8 mouse cellular contexts compared by ENCODE assay signal in the genomic region with DNA sequence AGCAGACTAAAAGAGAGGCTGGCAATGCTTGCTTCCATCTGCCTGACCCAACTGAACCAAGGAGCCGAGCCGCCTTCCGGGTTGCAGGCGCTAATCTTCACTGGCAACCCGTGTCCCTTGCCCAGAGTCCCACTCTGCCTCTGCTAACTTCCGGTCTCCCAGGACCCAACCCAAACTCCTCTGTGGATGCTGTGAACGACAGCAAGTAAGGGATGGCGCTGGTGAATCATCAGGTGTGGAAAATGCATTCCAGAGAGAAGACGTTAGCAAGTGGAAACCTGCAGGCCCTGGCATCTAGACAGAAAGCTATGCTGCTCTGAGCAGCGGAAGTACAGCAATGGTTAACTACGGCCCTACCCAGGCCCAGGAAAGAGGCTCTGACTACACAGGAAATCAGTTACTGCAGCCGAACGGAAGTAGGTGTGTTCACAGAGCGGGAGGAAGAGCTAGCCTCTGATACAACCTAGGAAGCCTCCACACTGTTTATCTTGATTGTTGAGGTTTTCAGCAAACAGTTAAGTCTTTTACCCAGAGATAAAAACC. TPM values are rescaled to one million over a fixed set of nuclear protein-coding genes. Genes with fewer than 3 reads are reported as not detected.
DNase-seq lines count a peak whose midpoint lies in the region; ATAC-seq and TF ChIP-seq lines count a peak whose summit lies in the region.

No protein-coding gene starts in this region.

- DNase-seq in testis, postnatal 14 days (ENCODE audit: low spot score), result no peak
- DNase-seq in liver, embryonic 11.5 days (ENCODE audit: low spot score), result peak; percentile 55
- peak; percentile 32 to 34 for DNase-seq in monocyte, adult 2 months (ENCODE audit: low read depth in 1 of 2, low spot score in 2 of 2)
- DNase-seq in thymus, postnatal 4 days, result peak; percentile 78
- DNase-seq in left cerebral cortex, adult 11 months (ENCODE audit: low spot score), result no peak

- peak overlapping the region; percentile 43 for H3K4me2 ChIP-seq in forebrain, embryonic 12.5 days
- H3K4me2 ChIP-seq in hindbrain, embryonic 15.5 days, result peak overlapping the region; percentile 28; the same call in 1 of the 2 replicates
- H3K4me2 ChIP-seq in liver, embryonic 11.5 days, result peak overlapping the region; percentile 71

- peak; percentile 11; the same call in 1 of the 2 replicates for ATAC-seq in forebrain, embryonic 12.5 days (ENCODE audit: low FRiP score)
- no peak for ATAC-seq in hindbrain, embryonic 15.5 days (ENCODE audit: low FRiP score, low read depth)
- peak; percentile 85 for ATAC-seq in liver, embryonic 11.5 days (replicated peaks; ENCODE audit: low FRiP score)

- TF ChIP-seq POLR2A in testis, adult 2 months (IDR thresholded peaks at IDR 0.05; ENCODE audit: control insufficient read depth, low read depth, low read length), result no peak

- H3K9me3 ChIP-seq in forebrain, embryonic 12.5 days, result no peaks in the 10 kb centered on the region
- no peaks in the 10 kb centered on the region for H3K9me3 ChIP-seq in hindbrain, embryonic 15.5 days
- H3K9me3 ChIP-seq in liver, embryonic 11.5 days (ENCODE audit: control insufficient read depth, low read length), result no peaks in the 10 kb centered on the region

- WGBS in forebrain, embryonic 12.5 days, result 27% methylated on average over 14 of the region's 14 CpGs
- 43% methylated on average over 14 of the region's 14 CpGs for WGBS in hindbrain, embryonic 15.5 days
- 31% methylated on average over 14 of the region's 14 CpGs for WGBS in liver, embryonic 11.5 days

- H3K4me1 ChIP-seq in testis, adult 2 months (ENCODE audit: control insufficient read depth, insufficient read depth, low read length), result peaks cover 13% of the 10 kb centered on the region
- peaks cover 65% of the 10 kb centered on the region for H3K4me1 ChIP-seq in forebrain, embryonic 12.5 days
- H3K4me1 ChIP-seq in hindbrain, embryonic 15.5 days (replicated peaks), result peaks cover 46% of the 10 kb centered on the region
- H3K4me1 ChIP-seq in liver, embryonic 11.5 days (replicated peaks; ENCODE audit: control insufficient read depth, insufficient read depth, low read length), result peaks cover 63% of the 10 kb centered on the region

- TF ChIP-seq CTCF in testis, adult 2 months (IDR thresholded peaks at IDR 0.05; ENCODE audit: control insufficient read depth, insufficient read depth, insufficient replicate concordance, low read depth, low read length), result no peak

- no peak overlapping the region for H3K9ac ChIP-seq in forebrain, embryonic 12.5 days
- no peak overlapping the region; the same call in 1 of the 2 replicates for H3K9ac ChIP-seq in hindbrain, embryonic 15.5 days
- peak overlapping the region; percentile 64 for H3K9ac ChIP-seq in liver, embryonic 11.5 days (ENCODE audit: low read depth, low read length)

- H3K36me3 ChIP-seq in testis, adult 2 months (ENCODE audit: control insufficient read depth, insufficient read depth, low read length), result no peaks in the 10 kb centered on the region
- H3K36me3 ChIP-seq in forebrain, embryonic 12.5 days (replicated peaks), result no peaks in the 10 kb centered on the region; the same call in 1 of the 2 replicates
- no peaks in the 10 kb centered on the region for H3K36me3 ChIP-seq in hindbrain, embryonic 15.5 days
- no peaks in the 10 kb centered on the region for H3K36me3 ChIP-seq in liver, embryonic 11.5 days (ENCODE audit: control insufficient read depth, insufficient read depth, low read length)

- no peaks in the 10 kb centered on the region for H3K27me3 ChIP-seq in testis, adult 2 months (ENCODE audit: control insufficient read depth, insufficient read depth, low read length)
- H3K27me3 ChIP-seq in forebrain, embryonic 12.5 days, result no peaks in the 10 kb centered on the region
- H3K27me3 ChIP-seq in hindbrain, embryonic 15.5 days, result no peaks in the 10 kb centered on the region
- H3K27me3 ChIP-seq in liver, embryonic 11.5 days (replicated peaks; ENCODE audit: control insufficient read depth, insufficient read depth, low read length), result no peaks in the 10 kb centered on the region

- H3K27ac ChIP-seq in testis, adult 2 months (ENCODE audit: control insufficient read depth, insufficient read depth, low read depth, low read length), result no peak overlapping the region
- peak overlapping the region; percentile 96 for H3K27ac ChIP-seq in forebrain, embryonic 12.5 days
- H3K27ac ChIP-seq in hindbrain, embryonic 15.5 days (replicated peaks), result peak overlapping the region; percentile 68
- peak overlapping the region; percentile 94 for H3K27ac ChIP-seq in liver, embryonic 11.5 days (ENCODE audit: low read depth, low read length)

- H3K4me3 ChIP-seq in testis, adult 2 months (ENCODE audit: control insufficient read depth, low read depth, low read length), result peak overlapping the region; percentile 66
- H3K4me3 ChIP-seq in forebrain, embryonic 12.5 days (replicated peaks), result no peak overlapping the region
- no peak overlapping the region for H3K4me3 ChIP-seq in hindbrain, embryonic 15.5 days
- H3K4me3 ChIP-seq in liver, embryonic 11.5 days (ENCODE audit: low read depth, low read length), result peak overlapping the region; percentile 36

RNA-seq across cellular contexts. Expression of a gene that starts 53.4 kb away (rescaled TPM):
- polyA plus RNA-seq in testis, adult 2 months (2012; rRNA removed), result 1.5 and 1.6 TPM in 2 replicates
- polyA plus RNA-seq in forebrain, embryonic 12.5 days (2016; fragmentation: Nextera tagmentation; extraction: Ambion mirVana), result 34.7 and 38.2 TPM in 2 replicates
- polyA plus RNA-seq in hindbrain, embryonic 15.5 days (2015; fragmentation: Nextera tagmentation; extraction: Ambion mirVana), result 38.3 and 39.2 TPM in 2 replicates
- polyA plus RNA-seq in liver, embryonic 11.5 days (2014; fragmentation: Nextera tagmentation; extraction: Ambion mirVana), result 19.2 and 19.4 TPM in 2 replicates

Comparison
In these comparisons a context has a peak if more than half of its experiments do, and no peak if none do; other contexts are left out.
1. H3K4me3 ChIP-seq: peak in testis, adult 2 months (single experiment) and liver, embryonic 11.5 days (single experiment); none in forebrain, embryonic 12.5 days (single experiment) and hindbrain, embryonic 15.5 days (single experiment).
2. DNase-seq: peak in liver, embryonic 11.5 days (single experiment), monocyte, adult 2 months (2 of 2) and thymus, postnatal 4 days (single experiment); none in testis, postnatal 14 days (single experiment) and left cerebral cortex, adult 11 months (single experiment).
3. Peak in every context shown above with its lines, with median percentiles within 50 percentile points of each other: H3K4me2 ChIP-seq.